Mouse (Mus musculus) midbrain, embryonic 16.5 days (tissue): ENCODE measurements around the gene Ankrd39. TPM values are rescaled to one million over a fixed set of nuclear protein-coding genes. Genes with fewer than 3 reads are reported as not detected.

Experiments
- ATAC-seq: fragments of 200-750 bp; cut with Nextera tagmentation; 2 replicates; pipeline ENCODE4 v1.8.0; 2017; ENCODE audit warnings: moderate TSS enrichment
- H3K27ac ChIP-seq: fragments of 300-500 bp; sonication (generic); 2 replicates; pipeline ENCODE4 v1.5.1; 2014; ENCODE audit warnings: mild to moderate bottlenecking, low read length, mixed read lengths
- H3K27me3 ChIP-seq: fragments of 300-500 bp; sonication (generic); 2 replicates; pipeline ENCODE4 v1.6.1; 2014; ENCODE audit warnings: low read depth, low read length, mixed read lengths; ENCODE audit not compliant: control insufficient read depth, insufficient read depth
- H3K36me3 ChIP-seq: fragments of 300-500 bp; sonication (generic); 2 replicates; pipeline ENCODE4 v1.6.1; 2014; ENCODE audit warnings: mild to moderate bottlenecking, low read length, moderate library complexity, mixed read lengths; ENCODE audit not compliant: control insufficient read depth, insufficient read depth
- H3K4me1 ChIP-seq: fragments of 300-500 bp; sonication (generic); 2 replicates; pipeline ENCODE4 v1.6.1; 2014; ENCODE audit warnings: mild to moderate bottlenecking, low read length, mixed read lengths; ENCODE audit not compliant: control insufficient read depth, insufficient read depth
- H3K4me2 ChIP-seq: fragments of 300-500 bp; sonication (generic); 2 replicates; pipeline ENCODE4 v1.6.1; 2014; ENCODE audit warnings: mild to moderate bottlenecking, low read length, mixed read lengths
- H3K4me3 ChIP-seq: fragments of 300-500 bp; sonication (generic); 2 replicates; pipeline ENCODE4 v1.5.1; 2014; ENCODE audit warnings: low read depth, mild to moderate bottlenecking, low read length, moderate library complexity, mixed read lengths
- H3K9ac ChIP-seq: fragments of 300-500 bp; sonication (generic); 2 replicates; pipeline ENCODE4 v1.6.1; 2014; ENCODE audit warnings: low read depth, low read length, mixed read lengths
- H3K9me3 ChIP-seq: fragments of 300-500 bp; sonication (generic); replicated peaks from 2 replicates; pipeline ENCODE4 v1.6.1; 2014; ENCODE audit warnings: mild to moderate bottlenecking, low read length, mixed read lengths; ENCODE audit not compliant: control insufficient read depth, poor library complexity, severe bottlenecking
- WGBS: fragments of 180-500 bp; shearing (Covaris S2); extraction: QIAGEN DNeasy Blood & Tissue Kit; methylation state at CpG from one replicate; pipeline ENCODE4 v1.1.7; 2014; 5-methylcytosine and 5-hydroxymethylcytosine counted together
- polyA plus RNA-seq: library from polyadenylated mRNA; unstranded; fragments of >200 nt; fragmentation: Nextera tagmentation; extraction: Ambion mirVana; gene quantifications from 2 replicates; pipeline ENCODE4 v1.2.1, GENCODE M21; 2015

Gene Ankrd39
- polyA plus RNA-seq, 1 experiment from 2014 or later: 32.8 TPM

- peak within 1 kb of the TSS; percentile 97 for H3K27ac ChIP-seq
- WGBS: 1% methylated on average over 46 of the region's 51 CpGs
- no peaks in the 10 kb centered on the region for H3K9me3 ChIP-seq
- peak within 1 kb of the TSS; percentile 91 for H3K9ac ChIP-seq
- H3K4me2 ChIP-seq: peak within 1 kb of the TSS; percentile 84
- H3K4me1 ChIP-seq: peaks cover 25% of the 10 kb centered on the region
- 0 out of 2 replicates have a peak, but pooled peaks cover 3% of the 10 kb centered on the region for H3K36me3 ChIP-seq
- peak within 1 kb of the TSS; percentile 94 for H3K4me3 ChIP-seq
- ATAC-seq: peak; percentile 98
- no peaks in the 10 kb centered on the region for H3K27me3 ChIP-seq
Observed at GRCm38 (mm10) chr1:36511289-36512021, 35.8 kb downstream of the Ankrd39 start, which contains the start of gene Cnnm3. Gene Cnnm3 (plus strand): TSS chr1:36511867.

DNA sequence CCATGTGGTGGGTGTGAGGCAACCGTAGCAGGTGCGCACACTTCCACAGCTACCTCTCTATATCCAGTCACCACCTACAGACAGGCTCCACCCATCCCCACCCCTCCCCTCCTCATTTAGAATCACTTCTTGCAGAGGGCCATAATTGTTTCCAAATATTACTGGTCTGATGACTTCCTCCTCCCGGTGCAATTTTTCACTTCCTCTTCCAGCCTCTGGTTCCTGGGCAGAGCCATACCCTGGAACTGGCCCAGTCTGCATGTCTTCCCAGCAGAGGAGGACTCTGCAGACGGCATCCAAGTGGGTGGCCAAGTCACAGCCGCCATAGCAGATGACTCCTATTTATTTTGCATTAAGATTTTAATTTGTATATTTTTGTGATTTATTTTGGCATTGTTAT, 39.0 kb downstream of the Ankrd39 start:
- Histone ChIP-seq H3K36me3 (0 out of 2 replicates have a peak, but pooled peaks cover 5% of the 10 kb centered on the region), H3K27ac (no peak overlapping the region), H3K9me3 (no peaks in the 10 kb centered on the region), H3K4me1 (peaks cover 3% of the 10 kb centered on the region), H3K27me3 (no peaks in the 10 kb centered on the region), H3K4me2 (no peak overlapping the region), H3K4me3 (no peak overlapping the region), H3K9ac (no peak overlapping the region)
- ATAC-seq: no peak
- WGBS: 94% methylated on average over 5 of the region's 5 CpGs

DNA sequence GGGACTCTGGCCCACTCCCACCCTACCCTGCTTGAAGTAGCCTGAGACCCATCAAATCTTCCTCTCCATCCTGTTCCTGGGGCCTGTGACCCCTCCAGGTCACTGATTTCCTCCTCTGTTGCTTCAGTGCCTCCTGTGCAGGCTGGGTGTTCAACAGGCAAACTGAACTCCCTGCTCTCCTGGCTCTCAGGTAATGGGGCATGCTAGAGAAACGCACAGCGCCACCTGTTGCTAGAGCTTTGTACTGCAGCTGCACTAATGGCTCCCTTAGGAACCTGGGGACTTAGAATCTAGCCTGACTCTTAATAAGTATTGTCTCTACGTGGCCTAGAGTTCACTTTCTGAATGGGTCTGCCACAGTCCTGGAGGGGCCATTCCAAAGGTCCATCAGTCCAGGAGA, 46.0 kb downstream of the Ankrd39 start:
- no peaks in the 10 kb centered on the region for H3K9me3 ChIP-seq
- H3K27ac ChIP-seq: no peak overlapping the region
- H3K27me3 ChIP-seq: no peaks in the 10 kb centered on the region
- H3K4me1 ChIP-seq: no peaks in the 10 kb centered on the region
- peaks cover 4% of the 10 kb centered on the region; the same call in 1 of the 2 replicates for H3K36me3 ChIP-seq
- H3K4me3 ChIP-seq: no peak overlapping the region
- 5% methylated on average over 3 of the region's 3 CpGs for WGBS
- H3K4me2 ChIP-seq: no peak overlapping the region
- H3K9ac ChIP-seq: no peak overlapping the region
- ATAC-seq: peak; percentile 63

DNA sequence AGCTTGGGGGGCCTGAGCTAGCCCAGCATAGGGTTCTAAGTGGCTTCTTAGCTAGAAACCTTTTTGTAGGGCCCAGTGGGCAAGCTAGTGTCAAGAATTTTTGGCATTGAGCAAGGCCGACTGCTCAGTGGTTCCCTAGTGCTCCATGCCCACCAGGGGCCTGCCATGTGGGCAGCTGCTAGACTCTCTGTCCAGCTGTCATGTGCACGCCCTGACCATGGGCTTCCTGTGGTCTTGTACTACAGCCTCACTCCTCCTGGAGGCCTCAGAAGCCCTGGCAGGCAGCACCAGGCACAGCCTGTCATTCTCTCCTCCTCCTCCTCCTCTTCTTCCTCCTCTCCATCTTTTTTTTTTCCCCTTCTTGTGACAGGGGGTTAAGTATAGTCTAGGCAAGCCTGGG, 49.9 kb downstream of the Ankrd39 start:
- no peak overlapping the region for H3K4me2 ChIP-seq
- 58% methylated on average over 2 of the region's 2 CpGs for WGBS
- H3K36me3 ChIP-seq: peaks cover 4% of the 10 kb centered on the region; the same call in 1 of the 2 replicates
- no peak overlapping the region for H3K27ac ChIP-seq
- H3K9me3 ChIP-seq: no peaks in the 10 kb centered on the region
- H3K9ac ChIP-seq: no peak overlapping the region
- H3K4me1 ChIP-seq: no peaks in the 10 kb centered on the region
- no peak for ATAC-seq
- H3K4me3 ChIP-seq: no peak overlapping the region
- no peaks in the 10 kb centered on the region for H3K27me3 ChIP-seq

DNA sequence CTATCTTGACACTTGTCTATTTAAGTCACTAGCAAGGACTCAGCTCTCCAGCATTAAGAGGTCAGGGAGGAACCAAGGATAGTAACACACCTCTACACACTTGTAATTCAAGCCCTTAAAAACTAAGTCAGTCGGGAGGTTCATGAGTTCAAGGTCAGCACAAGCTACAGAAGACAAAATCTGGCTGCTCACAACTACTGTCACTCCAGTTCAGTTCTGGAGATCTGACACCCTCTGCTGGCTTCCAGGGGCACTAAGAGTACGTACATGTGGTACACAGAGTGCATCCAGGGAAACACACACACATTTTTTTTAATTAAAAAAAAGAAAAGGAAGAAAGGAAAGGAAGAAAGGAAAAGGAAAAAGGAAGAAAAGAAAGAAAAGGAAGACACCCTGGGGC, 50.5 kb downstream of the Ankrd39 start:
- ATAC-seq: no peak
- 56% methylated on average over 2 of the region's 2 CpGs for WGBS

GRCm38 (mm10) chr1:36493299-36493698, 53.9 kb downstream of the Ankrd39 start:
- no peak overlapping the region for H3K9ac ChIP-seq
- H3K27ac ChIP-seq: no peak overlapping the region
- no peak for ATAC-seq
- 84% methylated on average over 6 of the region's 6 CpGs for WGBS
- no peaks in the 10 kb centered on the region for H3K4me1 ChIP-seq
- H3K27me3 ChIP-seq: no peaks in the 10 kb centered on the region
- no peaks in the 10 kb centered on the region for H3K36me3 ChIP-seq
- no peak overlapping the region for H3K4me2 ChIP-seq
- H3K9me3 ChIP-seq: no peaks in the 10 kb centered on the region
- no peak overlapping the region for H3K4me3 ChIP-seq

More for the DNA sequence above, 50.5 kb downstream of the Ankrd39 start:
- Histone ChIP-seq H3K9me3 (no peaks in the 10 kb centered on the region), H3K27me3 (no peaks in the 10 kb centered on the region), H3K9ac (no peak overlapping the region), H3K4me2 (no peak overlapping the region), H3K4me3 (no peak overlapping the region), H3K36me3 (peaks cover 4% of the 10 kb centered on the region; the same call in 1 of the 2 replicates), H3K27ac (no peak overlapping the region), H3K4me1 (no peaks in the 10 kb centered on the region)

- H3K4me2 ChIP-seq: no peak overlapping the region
- 50% methylated on average over 9 of the region's 9 CpGs for WGBS
- H3K27me3 ChIP-seq: no peaks in the 10 kb centered on the region
- no peaks in the 10 kb centered on the region for H3K9me3 ChIP-seq
- H3K4me3 ChIP-seq: no peak overlapping the region
- H3K36me3 ChIP-seq: no peaks in the 10 kb centered on the region
- no peak overlapping the region for H3K27ac ChIP-seq
- no peaks in the 10 kb centered on the region for H3K4me1 ChIP-seq
- H3K9ac ChIP-seq: no peak overlapping the region
- ATAC-seq: 0 out of 2 replicates have a peak, but pooled peaks have one; percentile 51
Observed at GRCm38 (mm10) chr1:36492416-36493139, 54.7 kb downstream of the Ankrd39 start.

DNA sequence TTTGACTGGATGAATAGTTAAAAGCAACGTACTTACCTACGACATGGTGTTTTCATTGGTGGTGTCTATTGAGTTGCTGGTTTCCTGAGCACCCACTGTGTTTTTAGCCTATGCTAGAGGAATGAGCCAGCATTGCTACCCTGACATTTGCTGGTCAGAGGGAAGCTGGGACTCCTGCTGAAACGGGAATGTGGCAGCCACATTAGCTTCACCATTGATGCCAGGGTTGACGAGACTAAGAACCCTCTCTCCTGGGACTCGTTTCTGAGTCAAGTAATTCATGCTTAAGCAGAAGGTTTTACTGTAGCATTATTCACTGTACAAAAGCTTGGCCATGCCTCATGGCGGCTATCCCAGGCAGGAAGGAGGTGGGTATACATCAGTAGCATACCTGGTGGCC, 57.6 kb downstream of the Ankrd39 start:
- H3K36me3 ChIP-seq: no peaks in the 10 kb centered on the region
- no peaks in the 10 kb centered on the region for H3K9me3 ChIP-seq
- no peak for ATAC-seq
- 64% methylated on average over 6 of the region's 6 CpGs for WGBS
- no peaks in the 10 kb centered on the region for H3K27me3 ChIP-seq
- H3K4me3 ChIP-seq: no peak overlapping the region
- H3K4me1 ChIP-seq: no peaks in the 10 kb centered on the region
- H3K9ac ChIP-seq: no peak overlapping the region
- no peak overlapping the region for H3K27ac ChIP-seq
- no peak overlapping the region for H3K4me2 ChIP-seq
